Mouse (Mus musculus): ENCODE data around the gene Dnase1l3.
A peak's percentile ranks its signal among the peaks of the same experiment; 100 is the strongest.

DNA sequence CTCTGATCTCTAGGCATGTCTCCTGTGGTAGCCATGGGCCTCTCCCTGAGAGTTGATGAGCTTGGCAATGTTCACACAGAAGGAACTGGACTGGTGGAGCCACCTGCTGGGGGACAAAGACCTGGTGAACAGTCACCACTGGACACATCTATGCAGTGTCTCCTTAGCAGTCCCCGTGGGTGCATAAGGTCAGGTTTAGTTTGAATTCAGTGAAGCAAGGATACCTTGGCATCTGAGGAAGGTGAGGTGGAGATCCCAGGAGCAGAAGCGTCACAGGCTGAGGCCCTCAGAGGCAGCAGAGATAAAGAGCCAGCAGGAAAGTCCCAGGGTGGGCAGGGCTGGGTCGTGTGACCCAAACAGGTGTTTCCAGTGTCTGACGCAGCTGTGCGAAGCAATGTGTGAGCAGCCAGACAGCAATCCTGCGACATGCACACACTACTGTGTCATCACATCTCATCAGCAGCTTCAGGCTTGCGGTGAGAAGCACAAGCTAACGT is at the start of gene Dnase1l3:
- TF ChIP-seq CTCF (IDR thresholded peaks at IDR 0.05; ENCODE audit: low read depth) (peak; percentile 75), EP300 (optimal IDR thresholded peaks at IDR 0.05) (no peak)

All from stomach, postnatal 0 days (tissue).